Mouse (Mus musculus) frontal cortex, adult 2 months (tissue): ENCODE results near the gene Dusp2. TPM values are rescaled to one million over a fixed set of nuclear protein-coding genes. Genes with fewer than 3 reads are reported as not detected.
A peak's percentile ranks its signal among the peaks of the same experiment; 100 is the strongest.
"Not testable (repeated sequence)": the region's sequence is repeated elsewhere in the genome, so short reads cannot be mapped to it uniquely, and the experiment has no call there.

Source experiments
- DNase-seq, 2 experiments: peaks; one replicate each; pipeline ENCODE4 v3.0.0; 2022; ENCODE audit warnings: low spot score in 1 of 2; ENCODE audit errors: extremely low spot score in 1 of 2
- polyA plus RNA-seq: library from polyadenylated mRNA; depleted of rRNA; stranded (reverse); fragments of >200 nt; gene quantifications from 2 replicates; pipeline ENCODE4 v1.2.3, GENCODE M21; 2012; rRNA removed

The Dusp2 gene
- 0.80 and 1.3 TPM in 2 replicates for polyA plus RNA-seq

GRCm38 (mm10) chr2:127335767-127336496, at the start of gene Dusp2:
Gene Dusp2 (plus strand): TSS chr2:127336159.
- DNase-seq, result peak in 1 of 2 experiments; percentile 57

- DNase-seq, result no peak
Observed at GRCm38 (mm10) chr2:127292250-127292649, 43.7 kb upstream of the Dusp2 start.

- no peak for DNase-seq
Observed at GRCm38 (mm10) chr2:127297001-127297805, 38.8 kb upstream of the Dusp2 start.

- DNase-seq, result no peak
Observed at GRCm38 (mm10) chr2:127298056-127298455, 37.9 kb upstream of the Dusp2 start.

- no peak for DNase-seq
Observed at GRCm38 (mm10) chr2:127300701-127301100, 35.3 kb upstream of the Dusp2 start.

GRCm38 (mm10) chr2:127301883-127302282, 34.1 kb upstream of the Dusp2 start:
- no peak for DNase-seq

GRCm38 (mm10) chr2:127304192-127304591, 31.8 kb upstream of the Dusp2 start:
- not testable (repeated sequence) for DNase-seq

- DNase-seq, result no peak
Observed at GRCm38 (mm10) chr2:127304609-127305210, 31.2 kb upstream of the Dusp2 start.

GRCm38 (mm10) chr2:127306123-127306522, 29.8 kb upstream of the Dusp2 start:
- no peak for DNase-seq

- DNase-seq, result no peak
Observed at GRCm38 (mm10) chr2:127307179-127307578, 28.8 kb upstream of the Dusp2 start.

- no peak for DNase-seq
Observed at GRCm38 (mm10) chr2:127308660-127309059, 27.3 kb upstream of the Dusp2 start.

GRCm38 (mm10) chr2:127310246-127310645, 25.7 kb upstream of the Dusp2 start:
- DNase-seq, result no peak

- no peak for DNase-seq
Observed at GRCm38 (mm10) chr2:127310685-127311084, 25.3 kb upstream of the Dusp2 start.

GRCm38 (mm10) chr2:127311193-127311592, 24.8 kb upstream of the Dusp2 start:
- no peak for DNase-seq

GRCm38 (mm10) chr2:127312801-127313200, 23.2 kb upstream of the Dusp2 start:
- no peak for DNase-seq

- DNase-seq, result no peak
Observed at GRCm38 (mm10) chr2:127313878-127314277, 22.1 kb upstream of the Dusp2 start.

GRCm38 (mm10) chr2:127314467-127315154, 21.3 kb upstream of the Dusp2 start:
- no peak for DNase-seq

GRCm38 (mm10) chr2:127315155-127315470, 20.8 kb upstream of the Dusp2 start:
- no peak for DNase-seq

- DNase-seq, result no peak
Observed at GRCm38 (mm10) chr2:127316431-127316830, 19.5 kb upstream of the Dusp2 start.

GRCm38 (mm10) chr2:127318136-127318535, 17.8 kb upstream of the Dusp2 start:
- DNase-seq, result no peak

- DNase-seq, result no peak
Observed at GRCm38 (mm10) chr2:127319071-127319470, 16.9 kb upstream of the Dusp2 start.
